Mouse (Mus musculus): Measurements from ENCODE around the gene Oaz2.

- no peak for TF ChIP-seq CTCF (conservative IDR thresholded peaks at IDR 0.05 in 1 of 2, IDR thresholded peaks at IDR 0.05 in 1 of 2; ENCODE audit: low read depth in 2 of 2, low read length in 2 of 2)
- TF ChIP-seq POLR2A (IDR thresholded peaks at IDR 0.05; ENCODE audit: low read depth, low read length) = no peak
- no peak for TF ChIP-seq RCOR1 (conservative IDR thresholded peaks at IDR 0.05; ENCODE audit: low read depth, low read length)
- TF ChIP-seq SIN3A (IDR thresholded peaks at IDR 0.05; ENCODE audit: low read length) = no peak
- no peak for TF ChIP-seq USF2 (conservative IDR thresholded peaks at IDR 0.05; ENCODE audit: low read depth, low read length)
- no peak for TF ChIP-seq UBTF (IDR thresholded peaks at IDR 0.05; ENCODE audit: low read depth, low read length)
- no peak for TF ChIP-seq CHD2 (IDR thresholded peaks at IDR 0.05; ENCODE audit: low read length)
Observed at GRCm38 (mm10) chr9:65721161-65721566, 53.4 kb downstream of the Oaz2 start.
